Mouse (Mus musculus) intestine, embryonic 16.5 days (tissue): Measurements from ENCODE around the gene Lrrc29. TPM values are rescaled to one million over a fixed set of nuclear protein-coding genes. Genes with fewer than 3 reads are reported as not detected.

Source experiments
- ATAC-seq: fragments of 200-750 bp; cut with Nextera tagmentation; 2 replicates; pipeline ENCODE4 v1.8.0; 2017; ENCODE audit warnings: moderate TSS enrichment, moderate library complexity
- H3K27ac ChIP-seq: fragments of 300-500 bp; sonication (generic); 2 replicates; pipeline ENCODE4 v1.5.1; 2014; ENCODE audit warnings: mild to moderate bottlenecking, low read length
- H3K27me3 ChIP-seq: fragments of 300-500 bp; sonication (generic); replicated peaks from 2 replicates; pipeline ENCODE4 v1.6.1; 2014; ENCODE audit warnings: low read length, control low read depth, mixed read lengths; ENCODE audit not compliant: control insufficient read depth, insufficient read depth
- H3K36me3 ChIP-seq: fragments of 300-500 bp; sonication (generic); 2 replicates; pipeline ENCODE4 v1.6.1; 2014; ENCODE audit warnings: low read length, control low read depth; ENCODE audit not compliant: control insufficient read depth, insufficient read depth
- H3K4me1 ChIP-seq: fragments of 300-500 bp; sonication (generic); 2 replicates; pipeline ENCODE4 v1.6.1; 2014; ENCODE audit warnings: low read length, control low read depth, mixed read lengths; ENCODE audit not compliant: control insufficient read depth, insufficient read depth
- H3K4me2 ChIP-seq: fragments of 300-500 bp; sonication (generic); 2 replicates; pipeline ENCODE4 v1.6.1; 2014; ENCODE audit warnings: low read depth, low read length, control low read depth
- H3K4me3 ChIP-seq: fragments of 300-500 bp; sonication (generic); 2 replicates; pipeline ENCODE4 v1.5.1; 2014; ENCODE audit warnings: mild to moderate bottlenecking, low read length
- H3K9ac ChIP-seq: fragments of 300-500 bp; sonication (generic); 2 replicates; pipeline ENCODE4 v1.6.1; 2014; ENCODE audit warnings: low read depth, low read length
- H3K9me3 ChIP-seq: fragments of 300-500 bp; sonication (generic); 2 replicates; pipeline ENCODE4 v1.6.1; 2016; ENCODE audit warnings: low read length, control low read depth; ENCODE audit not compliant: control insufficient read depth
- WGBS: fragments of 180-500 bp; shearing (Covaris S2); extraction: QIAGEN DNeasy Blood & Tissue Kit; methylation state at CpG from one replicate; pipeline ENCODE4 v1.1.7; 2014; 5-methylcytosine and 5-hydroxymethylcytosine counted together
- microRNA counts: library from miRNA; unstranded; fragments of <30 nt; microRNA quantifications from one replicate; lab custom pipeline; 2016
- microRNA-seq: library from miRNA; unstranded; fragments of <30 nt; microRNA quantifications from one replicate; pipeline ENCODE4, GENCODE M21; 2016
- polyA plus RNA-seq: library from polyadenylated mRNA; unstranded; fragments of >200 nt; fragmentation: Nextera tagmentation; extraction: Ambion mirVana; gene quantifications from 2 replicates; pipeline ENCODE4 v1.2.1, GENCODE M21; 2015

Gene Lrrc29
- polyA plus RNA-seq, 1 experiment from 2014 or later: 1.8 TPM

DNA sequence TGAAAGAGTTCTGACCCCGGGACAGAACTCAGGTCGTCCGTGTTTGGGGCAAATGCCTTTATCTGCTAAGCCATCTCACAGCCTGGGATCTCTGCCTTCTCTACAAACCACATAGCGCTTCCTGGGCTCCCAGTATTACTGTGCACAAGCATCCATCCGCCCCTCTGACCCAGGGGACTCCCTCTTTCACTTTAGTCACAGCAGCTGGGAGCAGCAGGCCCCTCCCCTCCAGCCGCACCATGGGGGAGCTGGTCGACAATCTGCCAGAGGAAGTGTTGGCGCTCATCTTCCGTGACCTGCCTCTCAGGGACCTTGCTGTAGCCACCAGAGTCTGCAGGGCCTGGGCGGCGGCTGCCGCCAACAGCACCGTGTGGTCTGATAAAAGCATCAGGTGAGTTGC lies 59.3 kb downstream of the Lrrc29 start:
- H3K4me3 ChIP-seq: no peak overlapping the region
- H3K4me1 ChIP-seq: peaks cover 42% of the 10 kb centered on the region
- H3K27me3 ChIP-seq: peaks cover 52% of the 10 kb centered on the region
- H3K36me3 ChIP-seq: no peaks in the 10 kb centered on the region; the same call in 1 of the 2 replicates
- H3K4me2 ChIP-seq: no peak overlapping the region
- no peak overlapping the region for H3K9ac ChIP-seq
- H3K27ac ChIP-seq: no peak overlapping the region
- H3K9me3 ChIP-seq: no peaks in the 10 kb centered on the region
- no peak for ATAC-seq
- WGBS: 41% methylated on average over 13 of the region's 13 CpGs

DNA sequence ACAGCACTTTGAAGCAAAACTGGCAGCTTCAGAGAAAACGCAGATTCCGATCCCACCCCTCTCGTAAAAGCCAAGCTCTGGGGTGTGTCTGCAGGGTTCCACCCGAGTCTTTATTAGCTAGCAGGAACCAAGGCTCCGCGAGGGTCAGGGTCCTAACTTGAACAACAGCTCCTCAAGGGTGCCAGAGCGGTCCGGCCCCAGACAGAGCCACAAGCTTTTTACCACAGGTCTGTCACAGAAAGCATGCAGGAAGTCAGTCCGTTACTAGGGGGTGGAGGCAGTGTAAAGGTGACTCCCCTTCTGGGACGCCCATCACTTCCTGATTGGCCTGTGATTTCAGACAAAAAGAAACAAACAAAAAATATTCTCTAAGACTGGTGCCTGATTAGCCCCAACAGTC lies 61.0 kb downstream of the Lrrc29 start:
- ATAC-seq: peak; percentile 32; the same call in 1 of the 2 replicates
- 8% methylated on average over 10 of the region's 10 CpGs for WGBS
- peaks cover 35% of the 10 kb centered on the region for H3K27me3 ChIP-seq

DNA sequence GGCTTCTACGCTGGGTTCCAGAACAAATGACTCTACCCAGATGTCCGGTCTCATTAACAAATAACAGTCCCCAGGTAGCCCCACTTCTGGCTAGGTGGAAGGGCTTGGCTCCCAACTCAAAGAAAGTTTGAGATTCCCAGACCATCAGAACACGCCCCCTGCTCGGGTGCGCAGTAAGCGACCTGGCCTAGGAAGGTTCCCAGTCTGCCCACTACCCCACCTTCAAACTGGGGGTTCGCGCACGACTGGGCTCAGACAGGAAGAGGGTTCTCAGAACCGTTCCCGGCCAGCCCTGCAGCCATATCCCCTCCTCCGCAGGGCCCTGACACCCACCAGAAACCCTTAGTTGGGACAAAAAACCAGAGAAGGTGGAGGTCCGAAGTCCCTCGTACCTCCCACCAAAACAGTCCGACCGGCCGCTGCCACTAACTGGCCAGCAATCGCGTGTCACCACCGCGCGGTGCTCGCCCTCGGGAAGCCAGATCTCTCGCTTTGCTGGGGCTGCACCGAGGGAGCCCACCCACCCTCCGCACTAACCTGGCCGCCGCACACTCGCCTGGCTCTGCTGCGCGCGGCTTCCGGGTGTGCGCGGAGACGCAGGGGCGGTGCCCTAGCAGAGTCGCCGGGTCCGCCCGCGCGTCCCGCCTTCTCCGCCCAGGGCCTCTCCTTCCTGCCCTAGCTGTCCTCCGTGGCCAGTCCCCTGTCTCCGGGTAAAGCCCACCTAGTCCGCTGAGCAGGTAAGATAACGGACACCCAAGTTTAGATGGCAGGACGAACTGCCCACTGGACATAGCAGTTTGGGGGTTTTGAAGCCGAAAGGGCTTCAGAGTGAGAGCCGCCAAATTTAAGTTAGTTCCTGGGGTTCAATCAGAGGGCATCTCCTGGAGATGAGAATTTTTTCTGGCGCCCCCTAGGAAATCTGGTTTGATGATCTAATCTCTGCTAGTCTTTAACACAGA lies 61.8 kb downstream of the Lrrc29 start, which contains the start of the genes Tradd and Fbxl8:
TSS of gene Tradd (minus strand) at position 586 of the 959 bp plus-strand sequence.
TSS of gene Fbxl8 (plus strand) at position 625 of the 959 bp plus-strand sequence.
- H3K36me3 ChIP-seq: no peaks in the 10 kb centered on the region; the same call in 1 of the 2 replicates
- peak; percentile 85 for ATAC-seq
- peak within 1 kb of the TSS; percentile 71 for H3K4me3 ChIP-seq
- 1% methylated on average over 53 of the region's 54 CpGs for WGBS
- peak within 1 kb of the TSS; percentile 74 for H3K9ac ChIP-seq
- H3K27ac ChIP-seq: peak within 1 kb of the TSS; percentile 55
- H3K27me3 ChIP-seq: peaks cover 33% of the 10 kb centered on the region
- H3K4me2 ChIP-seq: peak within 1 kb of the TSS; percentile 92
- H3K9me3 ChIP-seq: no peaks in the 10 kb centered on the region
- peaks cover 33% of the 10 kb centered on the region for H3K4me1 ChIP-seq

More for the DNA sequence above, 61.0 kb downstream of the Lrrc29 start:
- H3K4me3 ChIP-seq: peak overlapping the region; percentile 71
- peak overlapping the region; percentile 74 for H3K9ac ChIP-seq
- peak overlapping the region; percentile 92 for H3K4me2 ChIP-seq
- H3K27ac ChIP-seq: peak overlapping the region; percentile 55
- no peaks in the 10 kb centered on the region for H3K9me3 ChIP-seq
- no peaks in the 10 kb centered on the region; the same call in 1 of the 2 replicates for H3K36me3 ChIP-seq
- peaks cover 34% of the 10 kb centered on the region for H3K4me1 ChIP-seq

DNA sequence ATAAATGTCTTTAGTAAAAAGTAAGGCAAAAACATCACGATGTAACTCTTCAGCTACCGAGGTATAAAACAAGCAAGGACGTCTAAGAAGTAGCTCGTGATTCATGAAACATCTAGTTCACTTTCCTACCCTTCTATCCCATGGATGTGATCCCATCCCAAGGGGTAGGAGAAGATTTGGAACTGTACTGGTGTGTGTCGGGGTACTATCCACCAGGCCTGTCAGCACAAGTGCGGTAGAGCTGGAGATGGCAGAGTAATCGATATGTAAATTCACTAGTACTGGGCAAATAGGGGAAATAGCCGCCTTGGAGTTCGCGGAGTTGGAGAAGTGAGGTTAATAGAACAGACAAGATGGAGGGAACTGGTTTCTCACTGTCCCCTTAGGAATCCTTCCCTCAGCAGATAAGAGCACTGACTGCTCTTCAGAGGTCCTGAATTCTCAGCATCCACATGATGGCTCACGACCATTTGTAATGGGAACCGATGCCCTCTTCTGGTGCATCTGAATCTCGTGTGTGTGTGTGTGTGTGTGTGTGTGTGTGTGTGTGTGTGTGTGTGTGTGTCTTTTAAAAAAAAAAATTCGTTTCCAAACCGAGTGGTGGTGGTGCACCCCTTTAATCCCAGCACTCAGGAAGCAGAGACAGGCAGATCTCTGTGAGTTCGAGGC lies 62.7 kb downstream of the Lrrc29 start:
- Histone ChIP-seq H3K9me3 (no peaks in the 10 kb centered on the region), H3K36me3 (no peaks in the 10 kb centered on the region; the same call in 1 of the 2 replicates), H3K4me1 (peaks cover 30% of the 10 kb centered on the region), H3K27me3 (peaks cover 33% of the 10 kb centered on the region), H3K4me2 (peak overlapping the region; percentile 92; the same call in 1 of the 2 replicates), H3K9ac (0 out of 2 replicates have a peak overlapping the region, but pooled peaks have one; percentile 74), H3K27ac (no peak overlapping the region), H3K4me3 (peak overlapping the region; percentile 71)
- no peak for ATAC-seq
- WGBS: 39% methylated on average over 16 of the region's 16 CpGs

MicroRNAs encoded within 50 kb of the gene (microRNA counts, 519-probe panel; counts per million panel counts)
- microRNA mmu-miR-328 (lab: Ali Mortazavi, UCI): 2,231 counts per million, percentile 52 among the panel's probes with 10 or more counts

Small RNA genes within 50 kb of the gene (microRNA-seq; reads per million reads assigned to microRNA genes)
- gene Gm27320 (not detected), gene Mir328 (175 reads per million, percentile 55 among the genes with 10 or more reads in this experiment)

Other genes starting within 250 kb of the Lrrc29 start
- gene Ces3b, start 242.5 kb downstream of the Lrrc29 start, polyA plus RNA-seq: not detected in 2 replicates
- not detected in 2 replicates for gene Ces4a, start 194.5 kb downstream of the Lrrc29 start, polyA plus RNA-seq
- gene Cbfb, start 155.6 kb downstream of the Lrrc29 start, polyA plus RNA-seq: 27.4 and 28.2 TPM in 2 replicates
- gene D230025D16Rik, start 101.1 kb downstream of the Lrrc29 start, polyA plus RNA-seq: 20.6 and 21.7 TPM in 2 replicates
- 16.2 and 17.5 TPM in 2 replicates for gene B3gnt9, start 71.1 kb downstream of the Lrrc29 start, polyA plus RNA-seq
- gene Tradd, start 61.7 kb downstream of the Lrrc29 start, polyA plus RNA-seq: 44.9 and 46.0 TPM in 2 replicates
- gene Fbxl8, start 61.6 kb downstream of the Lrrc29 start, polyA plus RNA-seq: 6.0 and 6.8 TPM in 2 replicates
- gene Hsf4, start 56.5 kb downstream of the Lrrc29 start, polyA plus RNA-seq: 0.17 and 0.18 TPM in 2 replicates
- 1.3 and 1.4 TPM in 2 replicates for gene Nol3, start 50.1 kb downstream of the Lrrc29 start, polyA plus RNA-seq
- 6.7 and 7.2 TPM in 2 replicates for gene 4931428F04Rik, start 36.4 kb downstream of the Lrrc29 start, polyA plus RNA-seq
- gene Exoc3l, start 30.2 kb downstream of the Lrrc29 start, polyA plus RNA-seq: 6.6 and 7.4 TPM in 2 replicates
- 86.7 and 89.2 TPM in 2 replicates for gene E2f4, start 28.6 kb downstream of the Lrrc29 start, polyA plus RNA-seq
- gene Elmo3, start 20.7 kb downstream of the Lrrc29 start, polyA plus RNA-seq: 28.0 and 30.3 TPM in 2 replicates
- gene Tmem208, start 76 bp upstream of the Lrrc29 start, polyA plus RNA-seq: 141 and 142 TPM in 2 replicates
- gene Fhod1, start 21.7 kb upstream of the Lrrc29 start, polyA plus RNA-seq: 1.4 and 1.8 TPM in 2 replicates
- gene Slc9a5, start 22.6 kb upstream of the Lrrc29 start, polyA plus RNA-seq: 0.93 and 1.1 TPM in 2 replicates
- 0.06 and 0.15 TPM in 2 replicates for gene Plekhg4, start 47.0 kb upstream of the Lrrc29 start, polyA plus RNA-seq
- gene Kctd19, start 87.2 kb upstream of the Lrrc29 start, polyA plus RNA-seq: 0.04 TPM in 1 of 2 replicates, not detected in the other
- gene Lrrc36, start 87.3 kb upstream of the Lrrc29 start, polyA plus RNA-seq: 0.07 TPM in 1 of 2 replicates, not detected in the other
- 41.9 and 42.3 TPM in 2 replicates for gene Tppp3, start 145.2 kb upstream of the Lrrc29 start, polyA plus RNA-seq
- gene Zdhhc1, start 170.6 kb upstream of the Lrrc29 start, polyA plus RNA-seq: 17.5 and 18.5 TPM in 2 replicates
- 1.9 and 2.3 TPM in 2 replicates for gene Hsd11b2, start 192.5 kb upstream of the Lrrc29 start, polyA plus RNA-seq
- 115 and 125 TPM in 2 replicates for gene Atp6v0d1, start 239.8 kb upstream of the Lrrc29 start, polyA plus RNA-seq